Mouse (Mus musculus): Measurements from ENCODE around the gene Rnf10.

The Rnf10 gene

GRCm38 (mm10) chr5:115275998-115276397 is 3.3 kb upstream of the Rnf10 start:
- DNase-seq: peak in 1 of 2 experiments; percentile 60

GRCm38 (mm10) chr5:115274771-115275170 is 2.1 kb upstream of the Rnf10 start:
- no peak for DNase-seq

- DNase-seq: no peak
Observed at GRCm38 (mm10) chr5:115274353-115274752, 1.7 kb upstream of the Rnf10 start.

GRCm38 (mm10) chr5:115273549-115274135 is 944 bp upstream of the Rnf10 start:
- DNase-seq: no peak

- DNase-seq: peak in 1 of 2 experiments; percentile 61
Observed at GRCm38 (mm10) chr5:115271931-115272811, 527 bp downstream of the Rnf10 start.

- no peak for DNase-seq
Observed at GRCm38 (mm10) chr5:115269969-115270368, 2.7 kb downstream of the Rnf10 start.

GRCm38 (mm10) chr5:115268266-115268665 is 4.4 kb downstream of the Rnf10 start:
- no peak for DNase-seq

- no peak for DNase-seq
Observed at GRCm38 (mm10) chr5:115267469-115268045, 5.1 kb downstream of the Rnf10 start.

- DNase-seq: no peak
Observed at GRCm38 (mm10) chr5:115266787-115267468, 5.8 kb downstream of the Rnf10 start.

- no peak for DNase-seq
Observed at GRCm38 (mm10) chr5:115266340-115266739, 6.4 kb downstream of the Rnf10 start.

GRCm38 (mm10) chr5:115262502-115263291 is 10.0 kb downstream of the Rnf10 start:
- no peak for DNase-seq

- DNase-seq: no peak
Observed at GRCm38 (mm10) chr5:115261880-115262279, 10.8 kb downstream of the Rnf10 start.

GRCm38 (mm10) chr5:115261141-115261540 is 11.6 kb downstream of the Rnf10 start:
- no peak for DNase-seq

- no peak for DNase-seq
Observed at GRCm38 (mm10) chr5:115260356-115260755, 12.3 kb downstream of the Rnf10 start.

- DNase-seq: no peak
Observed at GRCm38 (mm10) chr5:115256909-115257546, 15.7 kb downstream of the Rnf10 start.

- DNase-seq: no peak
Observed at GRCm38 (mm10) chr5:115255472-115255871, 17.2 kb downstream of the Rnf10 start.

- no peak for DNase-seq
Observed at GRCm38 (mm10) chr5:115240191-115240590, 32.5 kb downstream of the Rnf10 start.

- no peak for DNase-seq
Observed at GRCm38 (mm10) chr5:115238729-115239195, 33.9 kb downstream of the Rnf10 start.

GRCm38 (mm10) chr5:115237803-115238728 is 34.6 kb downstream of the Rnf10 start:
- peak; percentile 94 to 97 for DNase-seq

- DNase-seq: peak; percentile 96 to 98
Observed at GRCm38 (mm10) chr5:115235786-115236263, 36.9 kb downstream of the Rnf10 start, which contains the start of gene Pop5. TSS of gene Pop5 (plus strand) at chr5:115235836.

Measured in cerebellum, postnatal 25 days (tissue).